Mouse (Mus musculus) spleen, postnatal 0 days (tissue): Measurements from ENCODE around the gene Ddx59. TPM values are rescaled to one million over a fixed set of nuclear protein-coding genes. Genes with fewer than 3 reads are reported as not detected.

ENCODE experiments used
- polyA plus RNA-seq: library from polyadenylated mRNA; unstranded; fragments of >200 nt; fragmentation: Nextera tagmentation; extraction: Ambion mirVana; gene quantifications from 2 replicates; pipeline ENCODE4 v1.2.1, GENCODE M21; 2015

Gene Ddx59
- polyA plus RNA-seq: 7.4 and 7.9 TPM in 2 replicates

DNA sequence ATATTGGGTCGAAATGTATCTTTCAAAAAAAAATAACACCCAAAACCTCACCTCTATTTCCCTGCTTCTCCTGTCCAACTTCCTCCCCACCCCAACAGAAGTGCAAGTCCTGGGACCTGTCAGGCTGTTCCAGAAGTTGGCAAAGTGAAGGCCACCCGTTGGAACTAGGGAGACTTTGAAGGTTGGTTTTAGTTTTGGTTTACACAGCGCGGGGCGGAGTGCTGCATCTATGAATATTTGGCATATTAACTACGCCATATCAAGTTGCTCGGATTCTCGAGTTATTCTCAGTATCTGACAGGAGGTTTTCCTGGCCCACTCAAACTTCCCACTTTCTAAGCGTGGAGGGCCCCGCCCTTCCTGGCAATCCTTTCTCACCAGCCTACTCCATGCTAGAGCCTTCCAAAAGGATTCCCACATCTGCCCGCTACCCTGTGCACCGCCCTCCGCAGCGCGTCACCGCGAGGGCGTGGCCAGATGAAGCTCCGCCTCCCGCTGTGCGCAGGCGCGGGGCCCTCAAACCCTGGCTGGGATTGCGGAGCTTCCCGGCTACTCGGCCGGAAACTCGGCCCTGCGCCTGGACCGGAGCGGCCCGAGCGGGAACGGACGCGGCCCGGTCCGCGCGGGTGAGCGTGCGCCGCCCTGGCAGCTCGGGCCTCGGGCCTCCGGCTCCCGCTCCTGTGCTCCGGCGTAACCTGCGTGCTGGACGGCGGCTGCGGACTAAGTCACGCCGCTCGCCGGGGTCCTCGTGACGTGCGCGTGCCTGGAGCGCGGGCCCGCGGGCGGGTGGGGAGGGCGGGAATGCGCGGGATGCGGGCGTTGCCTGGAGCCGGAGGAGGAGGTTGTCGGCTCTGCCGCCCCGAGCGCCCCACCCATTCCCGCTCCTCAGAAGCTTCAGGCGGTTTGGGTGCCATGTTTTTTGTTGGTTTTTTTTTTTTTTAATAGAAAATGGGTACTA lies at the start of gene Ddx59:
TSS of gene Ddx59 (plus strand) at position 474 of the 958 bp plus-strand sequence.

DNA sequence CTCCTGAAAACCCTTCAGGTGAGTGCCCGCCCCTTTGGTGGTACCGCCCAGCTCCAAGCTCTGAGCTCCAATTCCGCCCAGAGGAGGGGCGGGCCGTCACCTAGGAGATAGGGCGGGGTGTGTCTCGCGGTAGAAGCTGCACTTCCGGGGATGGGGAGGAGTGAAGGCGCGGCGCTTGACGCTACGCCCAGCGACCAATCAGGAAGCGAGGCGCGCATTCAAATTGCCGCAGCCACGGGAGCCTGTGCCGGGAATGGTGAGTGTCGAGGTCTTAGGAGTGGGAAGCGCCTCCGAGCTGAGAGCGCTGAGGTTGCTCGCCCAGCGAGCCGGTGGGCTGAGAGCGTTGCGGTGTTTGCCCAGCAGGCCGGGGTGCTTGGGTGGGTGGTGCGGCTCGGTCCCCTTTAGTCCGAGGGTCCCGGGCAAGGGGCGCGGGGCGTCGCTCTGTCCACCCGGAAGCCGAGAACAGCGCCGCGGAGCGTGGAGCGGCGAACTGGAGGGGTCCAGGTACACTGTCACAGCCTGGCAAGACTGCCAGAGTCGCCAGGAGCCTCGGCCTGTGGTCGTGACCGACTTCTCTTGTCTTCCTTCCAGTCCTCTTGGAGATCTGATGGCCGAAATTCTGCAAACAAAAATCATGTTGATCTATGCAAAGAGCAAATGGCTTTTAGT lies 51.2 kb downstream of the Ddx59 start, which contains the start of gene Kif14:
TSS of gene Kif14 (plus strand) at position 201 of the 669 bp plus-strand sequence.

Other genes starting within 250 kb of the Ddx59 start
- gene Mroh3, start 202.4 kb upstream of the Ddx59 start, polyA plus RNA-seq: not detected in 2 replicates
- 0.11 TPM in 1 of 2 replicates, not detected in the other for gene Inava, start 181.0 kb upstream of the Ddx59 start, polyA plus RNA-seq
- gene Gpr25, start 154.4 kb upstream of the Ddx59 start, polyA plus RNA-seq: not detected in 2 replicates
- gene Camsap2, start 69.2 kb upstream of the Ddx59 start, polyA plus RNA-seq: 8.9 and 10.2 TPM in 2 replicates
- 5.7 TPM in 2 replicates for gene Kif14, start 51.1 kb downstream of the Ddx59 start, polyA plus RNA-seq
- 6.8 and 7.4 TPM in 2 replicates for gene Zfp281, start 209.6 kb downstream of the Ddx59 start, polyA plus RNA-seq